Mouse (Mus musculus): ENCODE measurements around the gene Rsbn1l.
"Not testable (repeated sequence)": the region's sequence is repeated elsewhere in the genome, so short reads cannot be mapped to it uniquely, and the experiment has no call there.

The Rsbn1l gene

GRCm38 (mm10) chr5:20951666-20952281, 4.4 kb downstream of the Rsbn1l start:
- in situ Hi-C loops (cut with MboI; ENCODE audit: low pct_unique_long_range_greater_than_20kb in 1 of 2, low sequenced_read_pairs in 2 of 2, unreplicated experiment in 1 of 2), result no loop called here

- in situ Hi-C loops (cut with MboI; ENCODE audit: low pct_unique_long_range_greater_than_20kb in 1 of 2, low sequenced_read_pairs in 2 of 2, unreplicated experiment in 1 of 2), result no loop called here
Measured at GRCm38 (mm10) chr5:20950855-20951650, 5.1 kb downstream of the Rsbn1l start.

DNA sequence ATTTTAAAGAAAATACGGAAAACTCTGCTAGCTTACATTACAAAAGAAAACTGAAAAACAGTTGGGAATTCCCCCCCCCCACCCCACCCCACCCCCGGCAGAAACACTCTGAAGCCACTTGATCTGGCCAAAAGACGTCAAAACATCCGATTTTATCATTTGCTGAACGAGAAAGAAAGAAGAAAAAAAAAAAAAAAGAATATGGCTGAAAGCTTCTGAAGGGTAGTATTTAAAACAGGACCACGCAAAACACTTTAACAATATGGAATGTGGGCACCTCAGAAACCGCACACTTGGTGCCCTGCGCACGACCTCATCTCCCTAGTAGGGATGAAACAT, 5.7 kb downstream of the Rsbn1l start:
- in situ Hi-C loops (cut with MboI; ENCODE audit: low pct_unique_long_range_greater_than_20kb in 1 of 2, low sequenced_read_pairs in 2 of 2, unreplicated experiment in 1 of 2), result no loop called here

- in situ Hi-C loops (cut with MboI; ENCODE audit: low pct_unique_long_range_greater_than_20kb in 1 of 2, low sequenced_read_pairs in 2 of 2, unreplicated experiment in 1 of 2), result no loop called here
Measured at GRCm38 (mm10) chr5:20950093-20950492, 6.1 kb downstream of the Rsbn1l start.

GRCm38 (mm10) chr5:20946906-20947305, 9.3 kb downstream of the Rsbn1l start:
- in situ Hi-C loops (cut with MboI; ENCODE audit: low pct_unique_long_range_greater_than_20kb in 1 of 2, low sequenced_read_pairs in 2 of 2, unreplicated experiment in 1 of 2), result no loop called here

DNA sequence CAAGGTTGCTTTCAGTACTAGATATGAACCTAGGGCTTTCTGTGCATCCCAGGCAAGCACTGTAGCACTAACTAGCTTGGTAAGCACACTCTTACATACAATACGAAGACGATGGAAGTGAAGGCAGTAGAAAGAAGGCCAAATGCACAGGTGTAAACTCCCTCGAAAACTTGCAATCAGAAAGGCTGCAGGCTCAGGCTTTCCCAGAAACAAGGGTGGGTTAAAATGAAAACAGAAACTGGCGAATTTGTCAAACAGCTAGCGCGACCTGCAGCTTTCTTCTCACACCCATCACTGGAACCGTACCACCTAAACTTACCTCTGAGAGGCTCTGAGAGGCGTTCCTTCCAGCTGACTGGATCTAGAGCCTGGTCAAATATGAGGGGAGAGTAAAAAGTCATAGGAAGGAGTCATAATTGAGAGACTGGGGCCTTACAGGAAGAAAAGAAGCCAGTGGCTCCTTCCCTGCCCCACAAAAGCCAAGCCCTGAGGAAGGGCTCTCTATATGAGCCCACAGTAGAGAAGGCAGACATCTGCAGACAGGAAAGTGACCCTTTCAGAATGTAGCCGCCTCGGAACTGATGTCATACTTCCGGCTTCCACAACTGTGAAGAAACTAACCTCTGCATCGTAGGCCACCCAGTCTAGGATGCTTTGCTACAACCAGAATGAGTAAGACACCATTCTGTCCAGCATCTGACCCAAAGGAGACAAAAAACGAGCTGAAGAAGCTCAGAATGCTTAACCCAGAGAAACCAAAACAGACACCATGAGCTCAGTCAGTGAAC, 11.0 kb downstream of the Rsbn1l start:
- in situ Hi-C loops (cut with MboI; ENCODE audit: low pct_unique_long_range_greater_than_20kb in 1 of 2, low sequenced_read_pairs in 2 of 2, unreplicated experiment in 1 of 2), result no loop called here

GRCm38 (mm10) chr5:20943791-20944190, 12.4 kb downstream of the Rsbn1l start:
- in situ Hi-C loops (cut with MboI; ENCODE audit: low pct_unique_long_range_greater_than_20kb in 1 of 2, low sequenced_read_pairs in 2 of 2, unreplicated experiment in 1 of 2), result not testable (repeated sequence)

DNA sequence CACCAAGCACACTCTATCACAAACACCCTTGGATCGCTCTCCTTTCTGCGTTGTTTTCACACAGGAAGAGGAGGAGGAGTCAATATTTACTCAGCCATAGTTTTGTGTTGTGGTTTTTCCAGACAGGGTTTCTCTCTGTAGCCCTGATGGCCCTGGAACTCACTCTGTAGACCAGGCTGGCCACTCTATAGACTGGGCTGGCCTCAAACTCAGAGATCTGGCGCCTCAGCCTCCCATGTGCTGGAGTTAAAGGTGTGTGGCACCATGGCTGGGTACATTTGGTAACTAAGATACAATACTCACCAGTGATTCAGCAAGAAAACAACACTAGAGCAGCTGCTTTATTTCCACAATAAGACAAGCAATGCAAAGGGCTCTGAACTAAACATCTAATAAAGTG, 13.7 kb downstream of the Rsbn1l start:
- in situ Hi-C loops (cut with MboI; ENCODE audit: low pct_unique_long_range_greater_than_20kb in 1 of 2, low sequenced_read_pairs in 2 of 2, unreplicated experiment in 1 of 2), result no loop called here

- in situ Hi-C loops (cut with MboI; ENCODE audit: low pct_unique_long_range_greater_than_20kb in 1 of 2, low sequenced_read_pairs in 2 of 2, unreplicated experiment in 1 of 2), result no loop called here
Measured at GRCm38 (mm10) chr5:20941205-20941604, 15.0 kb downstream of the Rsbn1l start.

DNA sequence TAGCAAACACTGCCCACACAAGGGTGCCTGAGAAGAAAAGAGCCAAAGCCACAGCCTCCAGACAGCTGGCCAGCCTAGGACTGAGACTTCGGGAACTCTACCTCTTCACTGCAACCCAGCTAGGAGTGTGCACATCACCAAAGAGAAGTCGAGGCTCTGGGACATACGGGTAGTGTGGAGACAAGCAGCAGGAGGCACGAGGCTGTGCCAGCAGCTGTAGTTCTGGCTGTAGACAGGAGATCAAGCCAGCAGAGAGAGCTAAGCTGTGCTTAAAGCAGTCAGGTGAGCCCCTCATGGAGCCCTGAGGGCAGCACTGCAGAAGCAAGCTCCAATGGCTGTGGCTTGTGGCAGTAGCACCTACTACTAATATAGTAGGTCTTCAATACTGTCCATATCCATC, 15.5 kb downstream of the Rsbn1l start:
- in situ Hi-C loops (cut with MboI; ENCODE audit: low pct_unique_long_range_greater_than_20kb in 1 of 2, low sequenced_read_pairs in 2 of 2, unreplicated experiment in 1 of 2), result no loop called here

GRCm38 (mm10) chr5:20940040-20940571, 16.1 kb downstream of the Rsbn1l start:
- in situ Hi-C loops (cut with MboI; ENCODE audit: low pct_unique_long_range_greater_than_20kb in 1 of 2, low sequenced_read_pairs in 2 of 2, unreplicated experiment in 1 of 2), result no loop called here

- in situ Hi-C loops (cut with MboI; ENCODE audit: low pct_unique_long_range_greater_than_20kb in 1 of 2, low sequenced_read_pairs in 2 of 2, unreplicated experiment in 1 of 2), result no loop called here
Measured at GRCm38 (mm10) chr5:20938523-20938922, 17.7 kb downstream of the Rsbn1l start.

DNA sequence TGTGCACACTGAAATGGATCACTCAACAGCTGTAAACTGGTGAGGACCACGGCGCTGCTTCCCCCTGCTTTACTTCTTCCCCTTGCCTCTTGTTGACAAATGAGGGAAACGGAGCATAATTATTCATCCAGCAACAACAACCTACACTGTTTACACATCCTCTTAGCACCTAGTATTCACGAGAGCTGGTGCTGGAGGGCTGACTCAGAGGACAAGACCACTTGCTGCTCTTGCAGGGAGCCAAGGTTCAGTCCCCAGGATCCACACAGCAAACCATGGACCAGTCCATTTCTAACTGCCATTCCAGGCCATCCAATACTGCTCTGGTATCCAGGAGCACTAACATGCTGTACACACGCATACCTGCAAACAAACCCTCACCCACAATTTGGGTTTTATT, 20.3 kb downstream of the Rsbn1l start:
- in situ Hi-C loops (cut with MboI; ENCODE audit: low pct_unique_long_range_greater_than_20kb in 1 of 2, low sequenced_read_pairs in 2 of 2, unreplicated experiment in 1 of 2), result no loop called here

DNA sequence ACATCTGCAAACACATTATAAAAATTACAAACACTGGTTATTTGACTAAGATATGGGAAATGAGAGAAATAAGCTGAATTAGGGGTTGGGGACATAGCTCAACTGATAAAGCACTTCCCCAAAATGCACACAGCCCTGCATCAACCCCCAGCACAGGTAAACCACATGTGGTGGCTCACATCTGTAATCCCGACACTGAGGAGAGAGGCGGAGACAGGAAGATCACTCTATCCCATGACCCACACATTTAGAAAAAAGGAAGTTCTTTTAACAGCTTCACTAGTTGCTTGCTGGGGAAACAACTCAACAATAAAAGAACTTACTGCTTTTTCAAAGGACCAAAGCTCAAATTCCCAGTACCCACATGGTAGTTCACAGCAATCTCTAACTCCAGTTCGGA, 23.6 kb downstream of the Rsbn1l start:
- in situ Hi-C loops (cut with MboI; ENCODE audit: low pct_unique_long_range_greater_than_20kb in 1 of 2, low sequenced_read_pairs in 2 of 2, unreplicated experiment in 1 of 2), result no loop called here

GRCm38 (mm10) chr5:20931300-20931699, 24.9 kb downstream of the Rsbn1l start:
- in situ Hi-C loops (cut with MboI; ENCODE audit: low pct_unique_long_range_greater_than_20kb in 1 of 2, low sequenced_read_pairs in 2 of 2, unreplicated experiment in 1 of 2), result no loop called here

- in situ Hi-C loops (cut with MboI; ENCODE audit: low pct_unique_long_range_greater_than_20kb in 1 of 2, low sequenced_read_pairs in 2 of 2, unreplicated experiment in 1 of 2), result no loop called here
Measured at GRCm38 (mm10) chr5:20930430-20930829, 25.8 kb downstream of the Rsbn1l start.

GRCm38 (mm10) chr5:20929669-20930151, 26.5 kb downstream of the Rsbn1l start:
- in situ Hi-C loops (cut with MboI; ENCODE audit: low pct_unique_long_range_greater_than_20kb in 1 of 2, low sequenced_read_pairs in 2 of 2, unreplicated experiment in 1 of 2), result no loop called here

GRCm38 (mm10) chr5:20925451-20925850, 30.7 kb downstream of the Rsbn1l start:
- in situ Hi-C loops (cut with MboI; ENCODE audit: low pct_unique_long_range_greater_than_20kb in 1 of 2, low sequenced_read_pairs in 2 of 2, unreplicated experiment in 1 of 2), result no loop called here

- in situ Hi-C loops (cut with MboI; ENCODE audit: low pct_unique_long_range_greater_than_20kb in 1 of 2, low sequenced_read_pairs in 2 of 2, unreplicated experiment in 1 of 2), result no loop called here
Measured at GRCm38 (mm10) chr5:20924608-20925007, 31.6 kb downstream of the Rsbn1l start.
